Mouse (Mus musculus) bone marrow, adult 2 months (tissue): ENCODE results near the gene Actr3. TPM values are rescaled to one million over a fixed set of nuclear protein-coding genes. Genes with fewer than 3 reads are reported as not detected.

ENCODE experiments used
- H3K27ac ChIP-seq: fragments of 200-500 bp; 2 replicates; pipeline ENCODE4 v1.5.1; 2012; ENCODE audit warnings: low read depth, mild to moderate bottlenecking, control low read depth, inconsistent platforms, low read length; ENCODE audit not compliant: control insufficient read depth, poor library complexity, insufficient read depth
- H3K4me1 ChIP-seq: fragments of 200-500 bp; 2 replicates; pipeline ENCODE4 v1.6.1; 2011; ENCODE audit warnings: low read length; ENCODE audit not compliant: control insufficient read depth, insufficient read depth
- H3K4me3 ChIP-seq: fragments of 200-500 bp; replicated peaks from 2 replicates; pipeline ENCODE3; 2011; ENCODE audit warnings: mild to moderate bottlenecking, low read depth, low read length, control low read depth; ENCODE audit not compliant: control insufficient read depth
- CTCF ChIP-seq: fragments of 200-500 bp; IDR thresholded peaks from 2 replicates; pipeline ENCODE4 v1.5.1; 2011; ENCODE audit warnings: low read length, control low read depth; ENCODE audit not compliant: control insufficient read depth, insufficient read depth
- POLR2A ChIP-seq: fragments of 200-500 bp; IDR thresholded peaks from 2 replicates; pipeline ENCODE4 v1.6.1; 2011; ENCODE audit warnings: low read depth, mild to moderate bottlenecking, control low read depth, low read length, borderline replicate concordance; ENCODE audit not compliant: control insufficient read depth
- WGBS: fragments of 180-500 bp; shearing (Covaris S2); methylation state at CpG from one replicate; pipeline ENCODE4 v1.1.7; 2018; 5-methylcytosine and 5-hydroxymethylcytosine counted together
- polyA plus RNA-seq: library from polyadenylated mRNA; stranded (reverse); fragments of >200 nt; gene quantifications from 2 replicates; pipeline ENCODE4 v1.2.4, GENCODE M21; 2011; ENCODE audit warnings: low replicate concordance; ENCODE audit not compliant: missing spikeins, insufficient read depth, insufficient read length

Actr3 gene
- polyA plus RNA-seq, 1 experiment = 154 TPM

- Histone ChIP-seq H3K4me1 (no peaks in the 10 kb centered on the region), H3K4me3 (no peak overlapping the region), H3K27ac (no peak overlapping the region)
- TF ChIP-seq POLR2A = no peak
Measured at GRCm38 (mm10) chr1:125447926-125448325, 12.4 kb upstream of the Actr3 start.

- TF ChIP-seq POLR2A = no peak
- no peak for TF ChIP-seq CTCF
- H3K4me3 ChIP-seq = peak overlapping the region; percentile 12
- H3K27ac ChIP-seq = peak overlapping the region; percentile 58; the same call in 1 of the 2 replicates
- peaks cover 10% of the 10 kb centered on the region for H3K4me1 ChIP-seq
- WGBS = 2% methylated on average over 7 of the region's 7 CpGs
Measured at GRCm38 (mm10) chr1:125441679-125442078, 6.2 kb upstream of the Actr3 start.

GRCm38 (mm10) chr1:125441251-125441650, 5.7 kb upstream of the Actr3 start:
- H3K27ac ChIP-seq = peak overlapping the region; percentile 58
- TF ChIP-seq CTCF = no peak
- no peak for TF ChIP-seq POLR2A
- H3K4me3 ChIP-seq = no peak overlapping the region
- peaks cover 10% of the 10 kb centered on the region for H3K4me1 ChIP-seq
- WGBS = 17% methylated on average over 6 of the region's 6 CpGs

DNA sequence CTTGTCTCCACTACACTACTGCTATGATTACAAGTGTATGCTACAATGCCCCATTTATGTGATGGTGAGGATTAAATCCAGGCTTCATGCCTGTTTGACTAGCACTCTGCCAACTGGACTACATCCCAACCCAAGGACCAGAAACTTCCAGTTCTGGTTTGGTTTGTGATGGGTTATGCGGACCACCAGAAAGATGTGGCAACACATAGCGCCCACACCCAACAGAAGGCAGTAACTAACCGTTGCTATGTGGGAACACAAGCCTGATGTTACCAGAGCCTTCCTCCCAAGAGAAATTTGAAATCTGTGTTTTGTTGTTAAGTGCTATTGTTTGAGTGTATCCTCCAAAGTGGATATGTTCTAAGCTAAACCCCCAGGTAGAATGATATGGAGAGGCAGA, 4.0 kb upstream of the Actr3 start:
- Histone ChIP-seq H3K4me1 (peaks cover 10% of the 10 kb centered on the region), H3K27ac (no peak overlapping the region; the same call in 1 of the 2 replicates), H3K4me3 (no peak overlapping the region)
- 42% methylated on average over 3 of the region's 3 CpGs for WGBS
- no peak for TF ChIP-seq CTCF
- TF ChIP-seq POLR2A = no peak

- Histone ChIP-seq H3K4me3 (no peak overlapping the region), H3K27ac (0 out of 2 replicates have a peak overlapping the region, but pooled peaks have one; percentile 8), H3K4me1 (peaks cover 10% of the 10 kb centered on the region)
- TF ChIP-seq POLR2A (no peak), CTCF (no peak)
- WGBS = 51% methylated on average over 2 of the region's 2 CpGs
Measured at GRCm38 (mm10) chr1:125438826-125439225, 3.3 kb upstream of the Actr3 start.

GRCm38 (mm10) chr1:125437927-125438326, 2.4 kb upstream of the Actr3 start:
- 3% methylated on average over 3 of the region's 3 CpGs for WGBS
- Histone ChIP-seq H3K4me1 (peaks cover 10% of the 10 kb centered on the region), H3K27ac (peak overlapping the region; percentile 67), H3K4me3 (no peak overlapping the region)
- no peak for TF ChIP-seq POLR2A
- TF ChIP-seq CTCF = no peak

DNA sequence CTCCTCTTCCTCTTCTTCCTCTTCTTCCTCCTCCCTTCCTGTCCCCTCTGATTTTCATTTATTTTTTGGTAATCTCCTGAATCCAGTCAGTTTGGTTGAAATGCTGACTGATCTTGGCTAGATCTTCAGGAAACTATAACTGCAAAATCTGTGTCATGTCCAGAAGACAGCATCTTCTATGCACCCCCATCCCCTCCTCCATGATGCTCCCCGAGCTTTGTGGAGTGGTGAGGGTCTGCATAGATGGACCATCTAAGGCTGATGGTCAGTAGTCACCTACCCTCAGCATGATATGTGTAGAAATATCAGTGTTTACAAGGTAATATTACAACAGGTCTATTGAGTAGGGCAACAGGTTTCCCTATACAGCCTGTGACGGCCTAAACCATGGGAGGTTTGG, 1.6 kb upstream of the Actr3 start:
- 59% methylated on average over 2 of the region's 2 CpGs for WGBS
- H3K27ac ChIP-seq = no peak overlapping the region; the same call in 1 of the 2 replicates
- H3K4me1 ChIP-seq = peaks cover 10% of the 10 kb centered on the region
- no peak overlapping the region for H3K4me3 ChIP-seq
- TF ChIP-seq POLR2A (no peak), CTCF (no peak)

DNA sequence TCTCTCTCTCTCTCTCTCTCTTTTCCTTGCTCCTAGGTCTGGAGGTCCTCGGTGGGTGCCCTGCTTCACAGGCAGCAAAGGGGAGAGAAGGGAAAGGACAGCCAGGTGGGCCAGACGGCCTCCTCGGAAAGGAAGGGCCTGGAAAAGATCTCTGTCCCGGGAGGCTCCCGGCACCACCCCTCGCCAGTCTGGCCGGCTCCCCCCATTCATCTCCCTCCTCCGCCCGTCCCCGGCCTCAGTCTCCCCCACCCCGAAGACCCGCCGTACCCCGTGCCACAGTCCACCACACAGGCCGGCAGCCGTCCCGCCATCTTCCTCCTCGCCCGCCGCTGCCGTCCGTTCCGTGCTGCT, 534 bp downstream of the Actr3 start:
- peak overlapping the region; percentile 99 for H3K27ac ChIP-seq
- peaks cover 7% of the 10 kb centered on the region for H3K4me1 ChIP-seq
- under 1% methylated on average over 20 of the region's 23 CpGs for WGBS
- TF ChIP-seq CTCF = no peak
- peak overlapping the region; percentile 68 for H3K4me3 ChIP-seq

DNA sequence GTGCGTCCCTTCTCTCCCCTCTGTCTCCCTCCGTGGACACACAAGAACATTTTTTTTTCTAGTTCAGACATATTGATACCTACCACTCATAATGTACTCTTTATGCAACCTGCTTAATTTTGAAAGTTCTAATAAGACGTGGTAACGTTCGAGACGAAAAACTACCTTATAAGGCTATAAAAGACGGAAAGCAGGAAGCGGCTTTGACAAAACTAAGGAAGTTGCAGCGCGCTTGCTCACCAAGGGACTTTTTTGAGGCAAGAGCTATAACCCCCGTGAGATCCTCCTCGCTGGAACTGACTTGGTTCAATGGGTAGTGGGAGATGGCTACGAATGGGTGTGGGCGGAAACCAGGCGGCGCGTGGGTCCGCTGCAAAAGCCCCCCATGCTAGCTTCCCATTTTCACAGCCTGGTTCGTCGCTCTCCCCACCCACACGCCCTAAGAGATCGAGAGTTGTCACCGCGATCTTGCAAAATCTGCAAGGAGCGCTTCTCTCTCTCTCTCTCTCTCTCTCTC, 984 bp downstream of the Actr3 start:
- under 1% methylated on average over 25 of the region's 25 CpGs for WGBS
- Histone ChIP-seq H3K27ac (peak overlapping the region; percentile 99), H3K4me3 (peak overlapping the region; percentile 68), H3K4me1 (peaks cover 6% of the 10 kb centered on the region)
- TF ChIP-seq CTCF = no peak
- peak; percentile 57; the same call in 1 of the 2 replicates for TF ChIP-seq POLR2A
